Mouse (Mus musculus) forebrain, embryonic 13.5 days (tissue): ENCODE data around the gene Fam161a. TPM values are rescaled to one million over a fixed set of nuclear protein-coding genes. Genes with fewer than 3 reads are reported as not detected.

ENCODE experiments used
- ATAC-seq: fragments of 200-750 bp; cut with Nextera tagmentation; 2 replicates; pipeline ENCODE4 v1.8.0; 2017
- H3K27ac ChIP-seq: fragments of 300-500 bp; sonication (generic); 2 replicates; pipeline ENCODE4 v1.5.1; 2015; ENCODE audit warnings: inconsistent platforms, mild to moderate bottlenecking, moderate library complexity
- H3K27me3 ChIP-seq: fragments of 300-500 bp; sonication (generic); 2 replicates; pipeline ENCODE4 v1.6.1; 2015; ENCODE audit warnings: mild to moderate bottlenecking, inconsistent platforms
- H3K36me3 ChIP-seq: fragments of 300-500 bp; sonication (generic); 2 replicates; pipeline ENCODE4 v1.6.1; 2015; ENCODE audit warnings: mild to moderate bottlenecking, inconsistent platforms; ENCODE audit not compliant: poor library complexity, severe bottlenecking
- H3K4me1 ChIP-seq: fragments of 300-500 bp; sonication (generic); 2 replicates; pipeline ENCODE4 v1.6.1; 2015; ENCODE audit warnings: inconsistent platforms
- H3K4me2 ChIP-seq: fragments of 300-500 bp; sonication (generic); 2 replicates; pipeline ENCODE4 v1.6.1; 2015; ENCODE audit warnings: inconsistent platforms, mild to moderate bottlenecking, moderate library complexity
- H3K4me3 ChIP-seq: fragments of 300-500 bp; sonication (generic); 2 replicates; pipeline ENCODE4 v1.5.1; 2015; ENCODE audit warnings: mild to moderate bottlenecking, inconsistent platforms
- H3K9ac ChIP-seq: fragments of 300-500 bp; sonication (generic); 2 replicates; pipeline ENCODE4 v1.6.1; 2015; ENCODE audit warnings: mild to moderate bottlenecking, inconsistent platforms
- H3K9me3 ChIP-seq: fragments of 300-500 bp; sonication (generic); replicated peaks from 2 replicates; pipeline ENCODE4 v1.6.1; 2016; ENCODE audit warnings: inconsistent platforms
- WGBS: fragments of 180-500 bp; shearing (Covaris S2); methylation state at CpG from one replicate; pipeline ENCODE4 v1.1.7; 2015; 5-methylcytosine and 5-hydroxymethylcytosine counted together
- polyA plus RNA-seq: library from polyadenylated mRNA; unstranded; fragments of >200 nt; fragmentation: Nextera tagmentation; extraction: Ambion mirVana; gene quantifications from 2 replicates; pipeline ENCODE4 v1.2.1, GENCODE M21; 2015

Gene Fam161a
- polyA plus RNA-seq, 1 experiment from 2014 or later = 3.0 TPM

DNA sequence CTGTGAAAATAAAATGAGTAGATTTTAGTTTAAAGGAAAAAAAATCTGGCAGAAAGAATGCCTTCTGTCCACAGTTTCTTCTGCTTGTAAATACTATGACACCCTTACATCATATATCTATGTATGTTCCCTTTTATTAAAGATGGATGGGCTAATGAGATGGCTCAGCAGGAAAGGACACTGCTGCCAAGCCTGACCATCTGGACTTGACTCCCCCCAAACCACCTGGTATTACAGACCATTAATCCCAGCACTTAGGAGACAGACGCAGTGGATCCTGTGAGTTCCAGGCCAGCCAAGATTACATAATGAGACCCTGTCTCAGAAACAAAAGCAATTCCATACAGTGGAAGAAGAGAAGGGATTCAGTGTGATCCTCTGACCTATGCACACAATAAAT is 28.6 kb upstream of the Fam161a start:
- ATAC-seq = no peak
- H3K4me1 ChIP-seq = peaks cover 55% of the 10 kb centered on the region
- no peak overlapping the region for H3K4me3 ChIP-seq
- H3K9ac ChIP-seq = no peak overlapping the region
- 50% methylated on average over 1 of the region's 1 CpGs for WGBS
- H3K9me3 ChIP-seq = peaks cover under 1% of the 10 kb centered on the region; the same call in 1 of the 2 replicates
- no peak overlapping the region for H3K4me2 ChIP-seq
- H3K27me3 ChIP-seq = no peaks in the 10 kb centered on the region
- H3K27ac ChIP-seq = no peak overlapping the region
- H3K36me3 ChIP-seq = peaks cover 28% of the 10 kb centered on the region

DNA sequence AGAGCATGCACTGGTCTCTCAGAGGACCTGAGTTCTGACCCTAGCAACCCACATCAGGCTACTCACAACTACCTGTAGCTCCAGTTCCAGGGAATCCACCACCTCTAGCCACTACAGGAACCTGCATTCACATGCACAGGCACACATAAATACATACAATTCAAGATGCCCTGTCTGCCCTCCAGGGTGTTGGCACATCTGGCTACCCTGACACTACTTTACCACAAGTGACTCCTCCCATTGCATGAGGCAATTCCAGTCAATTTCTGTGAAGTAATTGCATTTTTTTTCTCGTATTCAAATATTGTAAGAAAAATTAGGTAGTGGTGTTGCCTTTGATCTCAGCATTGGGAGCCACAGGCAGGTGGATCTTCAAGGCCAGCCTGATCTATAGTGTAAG is 28.1 kb upstream of the Fam161a start:
- no peak for ATAC-seq
- Histone ChIP-seq H3K27me3 (no peaks in the 10 kb centered on the region), H3K9ac (no peak overlapping the region), H3K27ac (no peak overlapping the region), H3K36me3 (peaks cover 24% of the 10 kb centered on the region), H3K4me3 (no peak overlapping the region), H3K4me2 (no peak overlapping the region), H3K9me3 (no peaks in the 10 kb centered on the region), H3K4me1 (peaks cover 51% of the 10 kb centered on the region)
- WGBS = 90% methylated on average over 1 of the region's 1 CpGs

DNA sequence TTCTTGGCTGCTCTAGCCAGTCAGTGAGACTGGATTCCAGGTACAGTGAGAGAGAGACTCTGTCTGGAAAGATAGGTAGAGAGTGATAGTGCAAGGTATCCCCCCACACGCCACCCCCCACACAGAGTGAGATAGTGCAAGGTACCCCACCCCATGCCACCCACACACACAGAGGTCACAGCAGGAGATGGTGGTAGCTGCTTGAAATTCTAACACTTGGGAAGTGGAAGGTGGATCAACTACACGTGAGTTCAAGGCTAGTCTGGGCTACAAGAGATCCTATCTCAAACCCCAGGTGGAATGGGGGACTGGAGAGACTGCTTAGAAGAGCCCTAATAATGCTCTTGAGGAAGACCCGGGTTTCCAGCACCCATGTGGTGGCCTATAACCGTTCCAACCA is 26.3 kb upstream of the Fam161a start:
- peaks cover 39% of the 10 kb centered on the region for H3K4me1 ChIP-seq
- H3K36me3 ChIP-seq = peaks cover 24% of the 10 kb centered on the region
- H3K9me3 ChIP-seq = no peaks in the 10 kb centered on the region
- H3K4me2 ChIP-seq = peak overlapping the region; percentile 84
- H3K27ac ChIP-seq = no peak overlapping the region
- H3K9ac ChIP-seq = peak overlapping the region; percentile 78
- 61% methylated on average over 4 of the region's 4 CpGs for WGBS
- H3K27me3 ChIP-seq = no peaks in the 10 kb centered on the region
- ATAC-seq = no peak
- peak overlapping the region; percentile 61 for H3K4me3 ChIP-seq

GRCm38 (mm10) chr11:22981543-22981950 is 25.8 kb upstream of the Fam161a start:
- Histone ChIP-seq H3K4me3 (peak overlapping the region; percentile 61), H3K4me2 (peak overlapping the region; percentile 84), H3K27me3 (no peaks in the 10 kb centered on the region), H3K36me3 (peaks cover 20% of the 10 kb centered on the region), H3K27ac (peak overlapping the region; percentile 95), H3K9me3 (no peaks in the 10 kb centered on the region), H3K9ac (peak overlapping the region; percentile 78), H3K4me1 (peaks cover 33% of the 10 kb centered on the region)
- peak; percentile 50 for ATAC-seq
- WGBS = 3% methylated on average over 12 of the region's 12 CpGs

- Histone ChIP-seq H3K4me2 (peak within 1 kb of the TSS; percentile 84), H3K9ac (peak within 1 kb of the TSS; percentile 78), H3K27ac (peak within 1 kb of the TSS; percentile 95), H3K36me3 (peaks cover 16% of the 10 kb centered on the region), H3K4me3 (peak within 1 kb of the TSS; percentile 61), H3K9me3 (no peaks in the 10 kb centered on the region), H3K4me1 (peaks cover 28% of the 10 kb centered on the region), H3K27me3 (no peaks in the 10 kb centered on the region)
- 3% methylated on average over 41 of the region's 42 CpGs for WGBS
- peak; percentile 95 for ATAC-seq
These were observed 25.2 kb upstream of the Fam161a start, which contains the start of the genes Gm28048 and Commd1 for GRCm38 (mm10) chr11:22981984-22982757. Gene Gm28048 (minus strand): TSS chr11:22982090. Gene Commd1 (minus strand): TSS chr11:22982382.

DNA sequence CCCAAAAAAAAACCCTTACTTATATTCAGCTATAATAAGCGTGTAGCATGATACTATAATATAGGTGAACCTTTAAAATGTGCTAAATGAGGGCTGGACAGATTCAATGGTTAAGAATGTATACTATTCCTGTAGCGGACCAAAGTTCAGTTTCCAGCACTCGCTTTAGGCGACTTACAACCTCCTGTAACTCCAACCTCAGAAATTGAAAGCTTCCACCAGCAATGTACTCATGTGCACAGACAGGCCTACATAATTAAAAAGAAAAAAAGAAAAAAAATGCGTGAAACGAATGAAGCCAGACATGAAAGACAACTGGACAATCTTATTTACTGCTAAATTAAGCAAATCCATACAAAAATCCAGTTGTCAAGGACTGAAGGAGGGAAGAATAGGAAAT is 24.5 kb upstream of the Fam161a start:
- H3K4me1 ChIP-seq = peaks cover 25% of the 10 kb centered on the region
- ATAC-seq = no peak
- H3K9me3 ChIP-seq = no peaks in the 10 kb centered on the region
- H3K9ac ChIP-seq = no peak overlapping the region
- H3K4me2 ChIP-seq = no peak overlapping the region
- H3K27ac ChIP-seq = no peak overlapping the region
- peaks cover 10% of the 10 kb centered on the region for H3K36me3 ChIP-seq
- H3K4me3 ChIP-seq = no peak overlapping the region
- WGBS = 59% methylated on average over 6 of the region's 6 CpGs
- no peaks in the 10 kb centered on the region for H3K27me3 ChIP-seq

GRCm38 (mm10) chr11:22985510-22985909 is 21.8 kb upstream of the Fam161a start:
- peaks cover 11% of the 10 kb centered on the region for H3K4me1 ChIP-seq
- H3K9ac ChIP-seq = no peak overlapping the region
- 87% methylated on average over 3 of the region's 3 CpGs for WGBS
- no peak for ATAC-seq
- no peak overlapping the region for H3K4me2 ChIP-seq
- H3K9me3 ChIP-seq = no peaks in the 10 kb centered on the region
- no peaks in the 10 kb centered on the region for H3K36me3 ChIP-seq
- no peak overlapping the region for H3K4me3 ChIP-seq
- H3K27ac ChIP-seq = no peak overlapping the region
- no peaks in the 10 kb centered on the region for H3K27me3 ChIP-seq

DNA sequence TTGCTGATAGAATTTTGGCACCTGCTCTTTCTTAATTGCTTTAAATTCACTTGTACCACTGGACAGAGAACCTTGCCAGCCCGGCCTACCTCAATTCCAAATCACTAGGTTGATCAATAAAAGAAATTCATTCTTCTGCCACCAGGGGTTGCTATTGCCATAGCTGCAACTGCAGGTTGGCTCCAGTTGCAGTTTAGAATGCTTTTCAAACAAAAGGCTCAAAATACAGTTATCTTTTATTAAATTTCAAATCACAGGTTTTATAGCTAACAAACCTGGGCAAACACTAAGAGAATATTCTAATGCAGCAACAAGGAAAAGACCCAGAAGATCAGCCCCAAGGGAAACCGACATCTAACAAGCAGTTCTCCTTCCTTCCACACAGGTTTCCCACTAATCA is 20.0 kb upstream of the Fam161a start:
- no peak overlapping the region for H3K4me2 ChIP-seq
- no peaks in the 10 kb centered on the region for H3K36me3 ChIP-seq
- WGBS = 49% methylated on average over 2 of the region's 2 CpGs
- H3K4me1 ChIP-seq = peaks cover 12% of the 10 kb centered on the region
- no peak overlapping the region for H3K9ac ChIP-seq
- H3K4me3 ChIP-seq = no peak overlapping the region
- ATAC-seq = no peak
- H3K27ac ChIP-seq = no peak overlapping the region
- no peaks in the 10 kb centered on the region for H3K9me3 ChIP-seq
- no peaks in the 10 kb centered on the region for H3K27me3 ChIP-seq

GRCm38 (mm10) chr11:22989786-22990185 is 17.5 kb upstream of the Fam161a start:
- peak; percentile 1; the same call in 1 of the 2 replicates for ATAC-seq
- H3K4me1 ChIP-seq = peaks cover 14% of the 10 kb centered on the region

GRCm38 (mm10) chr11:22990393-22991126 is 16.8 kb upstream of the Fam161a start, which contains the start of gene Cct4:
Gene Cct4 (plus strand): TSS chr11:22990519.
- Histone ChIP-seq H3K4me1 (peaks cover 14% of the 10 kb centered on the region), H3K9me3 (no peaks in the 10 kb centered on the region), H3K27me3 (no peaks in the 10 kb centered on the region), H3K4me2 (peak within 1 kb of the TSS; percentile 88), H3K36me3 (peaks cover 20% of the 10 kb centered on the region), H3K9ac (peak within 1 kb of the TSS; percentile 94), H3K4me3 (peak within 1 kb of the TSS; percentile 91), H3K27ac (peak within 1 kb of the TSS; percentile 93)
- peak; percentile 99 for ATAC-seq
- under 1% methylated on average over 66 of the region's 66 CpGs for WGBS

More at GRCm38 (mm10) chr11:22989786-22990185, 17.5 kb upstream of the Fam161a start:
- Histone ChIP-seq H3K36me3 (peaks cover 12% of the 10 kb centered on the region), H3K9me3 (no peaks in the 10 kb centered on the region), H3K27me3 (no peaks in the 10 kb centered on the region), H3K27ac (peak overlapping the region; percentile 93), H3K4me2 (peak overlapping the region; percentile 88), H3K9ac (peak overlapping the region; percentile 94), H3K4me3 (peak overlapping the region; percentile 91)
- WGBS = 61% methylated on average over 1 of the region's 1 CpGs

DNA sequence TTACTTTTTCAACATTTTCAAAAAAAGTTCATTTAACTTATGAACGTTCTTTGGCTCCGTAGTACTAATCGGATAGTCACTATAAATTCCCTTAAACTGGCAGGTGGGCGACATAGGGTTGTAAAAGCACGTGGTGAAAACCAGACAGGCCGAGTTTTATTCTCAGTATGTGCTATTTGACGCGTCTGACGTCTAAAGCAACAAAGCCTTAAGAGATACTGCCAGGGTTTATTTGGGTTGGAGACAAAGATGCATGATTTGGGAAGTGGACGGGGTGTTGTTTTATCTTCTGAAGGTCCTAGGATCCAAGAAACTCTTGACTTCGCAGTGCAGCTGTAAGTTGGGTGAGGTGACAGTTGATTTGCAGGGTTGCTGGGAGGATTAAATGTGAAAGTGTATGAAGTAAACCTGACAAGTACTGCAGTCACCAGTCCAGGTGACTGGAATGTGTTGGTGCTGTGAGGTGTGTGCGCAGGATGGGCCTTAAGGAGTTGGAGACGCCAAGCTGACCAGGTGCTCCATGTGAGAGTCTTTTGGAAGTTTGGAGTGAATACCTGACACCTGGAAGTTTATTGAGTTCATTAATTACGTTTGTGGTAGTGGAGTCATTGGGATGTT is 16.0 kb upstream of the Fam161a start:
- H3K27me3 ChIP-seq = no peaks in the 10 kb centered on the region
- no peak overlapping the region for H3K27ac ChIP-seq
- H3K4me2 ChIP-seq = peak overlapping the region; percentile 88
- ATAC-seq = no peak
- H3K9me3 ChIP-seq = no peaks in the 10 kb centered on the region
- H3K4me3 ChIP-seq = peak overlapping the region; percentile 91
- H3K4me1 ChIP-seq = peaks cover 14% of the 10 kb centered on the region
- WGBS = 12% methylated on average over 14 of the region's 14 CpGs
- H3K9ac ChIP-seq = peak overlapping the region; percentile 94
- H3K36me3 ChIP-seq = peaks cover 25% of the 10 kb centered on the region

DNA sequence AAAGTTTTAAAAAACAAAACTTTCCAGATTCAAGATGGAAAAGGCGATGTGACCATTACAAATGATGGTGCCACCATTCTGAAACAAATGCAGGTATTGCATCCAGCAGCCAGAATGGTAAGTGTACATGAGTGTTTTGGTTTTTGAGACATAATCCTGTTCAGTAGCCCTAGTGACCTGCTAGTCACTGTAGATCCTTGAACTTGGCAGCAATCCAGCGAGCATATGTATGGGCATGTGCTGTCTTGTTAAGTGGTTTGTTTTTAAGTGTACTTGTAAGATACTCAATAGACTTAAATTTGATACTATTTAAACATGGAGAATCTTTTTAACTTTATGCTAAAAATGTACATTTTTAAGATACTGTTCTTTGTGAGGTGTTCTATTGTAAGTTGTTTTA is 13.1 kb upstream of the Fam161a start:
- 91% methylated on average over 2 of the region's 2 CpGs for WGBS
- H3K9ac ChIP-seq = no peak overlapping the region

More for the DNA sequence above, 13.1 kb upstream of the Fam161a start:
- no peak for ATAC-seq
- H3K36me3 ChIP-seq = peaks cover 50% of the 10 kb centered on the region
- H3K9me3 ChIP-seq = no peaks in the 10 kb centered on the region
- H3K4me1 ChIP-seq = peaks cover 14% of the 10 kb centered on the region
- no peak overlapping the region for H3K27ac ChIP-seq
- no peaks in the 10 kb centered on the region for H3K27me3 ChIP-seq
- H3K4me2 ChIP-seq = no peak overlapping the region
- H3K4me3 ChIP-seq = no peak overlapping the region
